Mouse (Mus musculus): ENCODE results near the gene Hoxd13.

Gene Hoxd13

DNA sequence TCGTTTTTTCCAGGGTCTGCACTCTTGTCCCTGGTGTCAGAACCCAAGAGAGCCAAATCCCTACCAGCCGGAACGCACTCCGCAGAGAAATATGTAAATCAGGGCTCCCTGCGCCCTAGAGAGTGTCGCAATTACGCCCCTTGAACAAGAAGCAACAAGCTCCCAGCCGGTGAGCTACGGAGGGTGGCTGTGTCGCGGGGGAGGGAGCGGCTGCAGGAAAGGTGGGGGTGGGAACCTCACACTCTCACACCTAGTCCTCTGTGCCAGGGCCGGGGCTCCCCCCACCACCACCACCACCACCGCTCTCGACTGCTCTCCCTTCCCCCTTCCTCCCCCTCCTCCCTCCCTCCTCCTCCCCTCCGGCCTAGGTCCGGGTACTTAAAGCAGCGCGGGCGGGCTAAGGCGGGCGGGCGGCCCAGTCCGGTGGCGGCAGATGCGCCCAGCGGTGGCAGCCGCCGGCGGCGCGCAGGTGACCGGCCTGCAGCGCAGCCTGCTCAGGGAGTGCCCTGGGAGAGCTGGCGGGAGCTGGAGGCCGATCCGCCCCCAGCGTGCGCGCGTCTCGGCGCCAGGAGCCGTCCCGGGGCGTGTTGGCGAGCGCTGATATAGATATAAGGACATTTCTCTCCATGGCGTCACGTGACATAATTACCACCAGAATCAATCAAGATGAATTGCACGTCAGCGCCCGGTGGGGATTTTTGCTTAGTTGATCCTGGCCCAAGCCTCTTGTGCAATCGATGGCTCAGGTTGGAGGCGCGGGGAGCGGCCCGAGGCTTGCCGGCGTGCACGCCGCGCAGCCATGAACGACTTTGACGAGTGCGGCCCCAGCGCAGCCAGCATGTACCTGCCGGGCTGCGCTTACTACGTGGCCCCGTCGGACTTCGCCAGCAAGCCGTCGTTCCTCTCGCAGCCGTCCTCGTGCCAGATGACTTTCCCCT, 13.8 kb downstream of the Hoxd13 start:
- DNase-seq: no peak

- no peak for DNase-seq
Measured at GRCm38 (mm10) chr2:74682796-74683195, 14.7 kb downstream of the Hoxd13 start.

DNA sequence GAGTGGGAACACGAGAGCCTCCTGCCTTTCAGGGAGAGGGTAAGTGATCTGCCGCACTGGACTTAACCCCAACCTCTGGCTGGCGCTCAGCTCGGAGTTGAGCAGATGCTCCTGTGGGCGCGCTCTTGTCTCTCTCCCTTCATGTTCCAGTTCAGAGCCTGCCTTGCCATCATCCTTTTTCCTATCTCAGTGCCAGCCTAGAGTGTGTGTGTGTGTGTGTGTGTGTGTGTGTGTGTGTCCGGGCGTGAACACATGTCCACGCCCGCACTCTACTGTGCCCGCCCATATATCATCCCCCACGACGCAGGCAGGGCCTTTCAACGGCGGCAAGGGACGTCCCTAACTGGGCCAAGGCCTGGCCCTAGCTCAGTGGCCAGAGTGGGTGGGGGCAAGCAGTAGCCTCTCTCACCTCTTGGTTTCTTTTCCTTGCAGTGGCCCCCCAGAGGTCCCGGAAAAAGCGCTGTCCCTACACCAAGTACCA, 15.4 kb downstream of the Hoxd13 start:
- no peak for DNase-seq

GRCm38 (mm10) chr2:74684106-74684505, 16.0 kb downstream of the Hoxd13 start:
- no peak for DNase-seq

DNA sequence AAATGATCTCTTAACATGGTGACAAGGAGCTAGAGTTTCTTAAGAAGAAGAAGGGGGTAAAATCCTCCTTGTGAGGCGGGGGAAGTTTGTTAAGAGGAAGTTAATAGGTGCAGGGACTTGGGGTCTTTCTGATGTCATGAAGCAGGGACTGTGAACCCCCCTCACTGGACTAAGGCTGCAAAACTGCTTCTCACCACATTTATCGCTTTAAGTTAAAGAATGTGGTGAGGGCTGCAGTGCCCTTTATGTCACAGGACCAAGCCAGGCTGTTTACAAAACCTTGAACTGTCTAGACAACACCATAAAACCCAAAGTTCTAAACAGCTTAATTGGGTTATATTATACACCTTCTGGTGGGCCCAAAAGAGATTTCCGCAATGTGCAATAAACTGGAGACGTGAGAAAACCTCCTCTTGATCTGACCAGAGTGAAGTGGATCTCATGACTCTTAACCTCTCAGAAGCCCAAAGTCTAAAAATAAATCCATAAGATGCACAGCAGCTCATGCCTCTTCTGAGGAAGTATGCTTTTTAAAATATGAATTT, 17.0 kb downstream of the Hoxd13 start:
- no peak for DNase-seq

- DNase-seq: peak in 1 of 2 experiments; percentile 25
Measured at GRCm38 (mm10) chr2:74686301-74686987, 18.3 kb downstream of the Hoxd13 start.

GRCm38 (mm10) chr2:74686988-74687697, 19.0 kb downstream of the Hoxd13 start:
- no peak for DNase-seq

GRCm38 (mm10) chr2:74687698-74688555, 19.8 kb downstream of the Hoxd13 start:
- no peak for DNase-seq

- DNase-seq: no peak
Measured at GRCm38 (mm10) chr2:74688795-74689573, 20.9 kb downstream of the Hoxd13 start.

- no peak for DNase-seq
Measured at GRCm38 (mm10) chr2:74689574-74690337, 21.6 kb downstream of the Hoxd13 start.

GRCm38 (mm10) chr2:74690338-74690716, 22.2 kb downstream of the Hoxd13 start:
- DNase-seq: no peak

- no peak for DNase-seq
Measured at GRCm38 (mm10) chr2:74691022-74691951, 23.2 kb downstream of the Hoxd13 start, which contains the start of gene Hoxd10. Gene Hoxd10 (plus strand): TSS chr2:74691924.

DNA sequence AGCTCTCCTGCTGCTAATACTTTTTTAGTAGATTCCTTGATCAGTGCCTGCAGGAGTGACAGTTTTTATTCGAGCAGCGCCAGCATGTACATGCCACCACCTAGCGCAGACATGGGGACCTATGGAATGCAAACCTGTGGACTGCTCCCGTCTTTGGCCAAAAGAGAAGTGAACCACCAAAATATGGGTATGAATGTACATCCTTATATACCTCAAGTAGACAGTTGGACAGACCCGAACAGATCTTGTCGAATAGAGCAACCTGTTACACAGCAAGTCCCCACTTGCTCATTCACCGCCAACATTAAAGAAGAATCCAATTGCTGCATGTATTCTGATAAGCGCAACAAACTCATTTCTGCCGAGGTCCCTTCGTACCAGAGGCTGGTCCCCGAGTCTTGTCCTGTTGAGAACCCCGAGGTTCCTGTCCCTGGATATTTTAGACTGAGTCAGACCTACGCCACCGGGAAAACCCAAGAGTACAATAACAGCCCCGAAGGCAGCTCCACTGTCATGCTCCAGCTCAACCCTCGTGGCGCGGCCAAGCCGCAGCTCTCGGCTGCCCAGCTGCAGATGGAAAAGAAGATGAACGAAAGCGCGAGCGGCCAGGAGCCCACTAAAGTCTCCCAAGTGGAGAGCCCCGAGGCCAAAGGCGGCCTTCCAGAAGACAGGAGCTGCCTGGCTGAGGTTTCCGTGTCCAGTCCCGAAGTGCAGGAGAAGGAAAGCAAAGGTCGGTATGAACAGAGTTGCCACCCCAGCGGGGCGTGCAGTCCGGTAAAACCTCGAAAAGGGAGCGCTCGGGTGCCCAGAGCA, 24.1 kb downstream of the Hoxd13 start:
- DNase-seq: no peak

GRCm38 (mm10) chr2:74692808-74693431, 24.8 kb downstream of the Hoxd13 start:
- no peak for DNase-seq

GRCm38 (mm10) chr2:74693432-74693827, 25.3 kb downstream of the Hoxd13 start:
- DNase-seq: no peak

DNA sequence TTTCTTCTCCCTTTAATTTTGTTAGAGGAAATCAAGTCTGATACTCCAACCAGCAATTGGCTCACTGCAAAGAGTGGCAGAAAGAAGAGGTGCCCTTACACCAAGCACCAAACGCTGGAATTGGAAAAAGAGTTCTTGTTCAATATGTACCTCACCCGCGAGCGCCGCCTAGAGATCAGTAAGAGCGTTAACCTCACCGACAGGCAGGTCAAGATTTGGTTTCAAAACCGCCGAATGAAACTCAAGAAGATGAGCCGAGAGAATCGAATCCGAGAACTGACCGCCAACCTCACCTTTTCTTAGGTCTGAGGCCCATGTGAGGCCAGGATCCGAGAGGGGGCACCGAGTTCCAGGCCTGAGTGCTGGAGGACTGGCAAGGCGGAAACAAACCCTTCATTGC, 26.0 kb downstream of the Hoxd13 start:
- DNase-seq: no peak

DNA sequence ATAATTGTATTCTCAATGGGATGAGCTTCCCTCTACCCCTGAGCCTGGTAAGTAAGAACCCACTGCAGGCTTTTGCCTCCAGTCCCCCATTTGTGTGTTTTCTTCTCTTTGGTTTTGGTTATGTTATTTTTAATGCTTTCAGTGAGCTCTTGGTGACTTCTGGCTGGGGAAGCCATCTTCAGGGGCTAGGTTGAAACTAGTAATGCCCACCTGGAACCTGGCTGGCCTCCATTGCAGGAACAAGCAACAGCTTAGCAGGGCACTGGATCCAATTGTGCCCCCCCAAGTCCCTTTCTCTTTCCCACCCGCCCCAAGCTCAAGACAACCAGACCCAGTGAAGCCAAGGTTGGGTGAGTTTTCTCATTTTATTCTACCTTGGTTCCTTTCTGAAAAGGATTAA, 27.3 kb downstream of the Hoxd13 start:
- no peak for DNase-seq
